Mouse (Mus musculus): Measurements from ENCODE around the gene Kcne3. TPM values are rescaled to one million over a fixed set of nuclear protein-coding genes. Genes with fewer than 3 reads are reported as not detected.

Gene Kcne3
- polyA plus RNA-seq (2015; fragmentation: Nextera tagmentation; extraction: Ambion mirVana) = 28.9 TPM in 2 replicates

- H3K9ac ChIP-seq (ENCODE audit: low read depth, low read length) = no peak within 1 kb of the TSS
- no peak for TF ChIP-seq CTCF (IDR thresholded peaks at IDR 0.05; ENCODE audit: low read depth)
- no peaks in the 10 kb centered on the region for H3K36me3 ChIP-seq (ENCODE audit: control insufficient read depth, insufficient read depth)
- H3K9me3 ChIP-seq (ENCODE audit: control insufficient read depth) = no peaks in the 10 kb centered on the region
- no peak for ATAC-seq
- no peak within 1 kb of the TSS for H3K4me3 ChIP-seq (ENCODE audit: low read depth, low read length)
- H3K27ac ChIP-seq (ENCODE audit: low read depth, low read length) = no peak within 1 kb of the TSS
- H3K4me2 ChIP-seq (replicated peaks; ENCODE audit: low read depth) = no peak within 1 kb of the TSS
- WGBS = 82% methylated on average over 3 of the region's 3 CpGs
- H3K4me1 ChIP-seq (replicated peaks; ENCODE audit: control insufficient read depth, insufficient read depth, low read length) = no peaks in the 10 kb centered on the region
- H3K27me3 ChIP-seq (replicated peaks; ENCODE audit: control insufficient read depth, insufficient read depth, low read length) = no peaks in the 10 kb centered on the region
Observed at GRCm38 (mm10) chr7:100176269-100176668, at the start of gene Kcne3. Kcne3 (plus strand) TSS chr7:100176502.

- TF ChIP-seq CTCF (IDR thresholded peaks at IDR 0.05; ENCODE audit: low read depth) = no peak
- ATAC-seq = no peak
- Histone ChIP-seq H3K9ac (ENCODE audit: low read depth, low read length) (no peak overlapping the region), H3K9me3 (ENCODE audit: control insufficient read depth) (no peaks in the 10 kb centered on the region), H3K27me3 (replicated peaks; ENCODE audit: control insufficient read depth, insufficient read depth, low read length) (no peaks in the 10 kb centered on the region), H3K27ac (ENCODE audit: low read depth, low read length) (no peak overlapping the region), H3K4me1 (replicated peaks; ENCODE audit: control insufficient read depth, insufficient read depth, low read length) (no peaks in the 10 kb centered on the region), H3K36me3 (ENCODE audit: control insufficient read depth, insufficient read depth) (no peaks in the 10 kb centered on the region), H3K4me2 (replicated peaks; ENCODE audit: low read depth) (no peak overlapping the region), H3K4me3 (ENCODE audit: low read depth, low read length) (no peak overlapping the region)
- WGBS = 50% methylated on average over 7 of the region's 7 CpGs
Observed at GRCm38 (mm10) chr7:100126514-100126913, 49.8 kb upstream of the Kcne3 start.

DNA sequence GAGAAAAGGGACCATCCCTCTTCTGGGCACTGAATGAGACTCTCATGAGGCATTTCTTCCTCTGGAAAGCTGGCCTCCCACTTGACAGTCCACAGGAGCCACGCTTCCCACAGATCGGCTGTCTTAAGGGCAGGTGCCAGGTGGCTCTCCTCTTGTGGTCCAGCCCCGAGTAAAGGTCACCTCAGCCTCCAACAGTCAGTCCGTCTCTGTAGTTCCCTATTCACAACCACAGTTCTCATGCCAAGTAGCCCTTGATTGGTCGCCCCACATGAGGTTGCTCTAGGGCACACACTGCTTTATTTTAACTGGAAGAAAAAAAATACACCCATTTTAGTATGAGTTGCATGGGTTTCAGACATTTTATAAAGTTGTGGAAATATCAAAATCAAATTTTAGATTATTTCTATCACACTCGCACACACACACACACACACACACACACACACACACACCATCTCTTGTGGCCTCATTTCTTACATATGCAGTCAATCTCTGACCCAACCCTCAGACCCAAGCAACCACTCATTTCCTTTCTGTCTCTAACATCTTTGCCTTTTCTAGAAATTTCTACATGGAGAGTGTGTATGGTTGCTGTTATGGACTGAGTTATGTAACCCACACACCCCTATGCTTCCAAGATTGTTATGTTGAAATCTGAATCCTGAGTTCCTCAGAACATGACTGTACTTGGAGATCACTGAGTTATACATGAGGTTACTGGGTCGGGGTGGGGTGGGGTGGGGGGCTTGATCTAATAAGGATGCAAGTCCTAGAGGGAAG, 47.9 kb upstream of the Kcne3 start:
- H3K9me3 ChIP-seq (ENCODE audit: control insufficient read depth) = no peaks in the 10 kb centered on the region
- no peak overlapping the region for H3K4me3 ChIP-seq (ENCODE audit: low read depth, low read length)
- no peak for TF ChIP-seq CTCF (IDR thresholded peaks at IDR 0.05; ENCODE audit: low read depth)
- WGBS = 49% methylated on average over 7 of the region's 7 CpGs
- no peak for ATAC-seq
- H3K36me3 ChIP-seq (ENCODE audit: control insufficient read depth, insufficient read depth) = no peaks in the 10 kb centered on the region
- no peak overlapping the region for H3K9ac ChIP-seq (ENCODE audit: low read depth, low read length)
- no peaks in the 10 kb centered on the region for H3K27me3 ChIP-seq (replicated peaks; ENCODE audit: control insufficient read depth, insufficient read depth, low read length)
- H3K4me2 ChIP-seq (replicated peaks; ENCODE audit: low read depth) = no peak overlapping the region
- H3K4me1 ChIP-seq (replicated peaks; ENCODE audit: control insufficient read depth, insufficient read depth, low read length) = no peaks in the 10 kb centered on the region
- H3K27ac ChIP-seq (ENCODE audit: low read depth, low read length) = no peak overlapping the region

- WGBS = 51% methylated on average over 6 of the region's 6 CpGs
- Histone ChIP-seq H3K36me3 (ENCODE audit: control insufficient read depth, insufficient read depth) (no peaks in the 10 kb centered on the region), H3K27ac (ENCODE audit: low read depth, low read length) (no peak overlapping the region), H3K9me3 (ENCODE audit: control insufficient read depth) (no peaks in the 10 kb centered on the region), H3K4me1 (replicated peaks; ENCODE audit: control insufficient read depth, insufficient read depth, low read length) (no peaks in the 10 kb centered on the region), H3K27me3 (replicated peaks; ENCODE audit: control insufficient read depth, insufficient read depth, low read length) (no peaks in the 10 kb centered on the region), H3K4me3 (ENCODE audit: low read depth, low read length) (no peak overlapping the region), H3K4me2 (replicated peaks; ENCODE audit: low read depth) (no peak overlapping the region), H3K9ac (ENCODE audit: low read depth, low read length) (no peak overlapping the region)
- no peak for ATAC-seq
- no peak for TF ChIP-seq CTCF (IDR thresholded peaks at IDR 0.05; ENCODE audit: low read depth)
Observed at GRCm38 (mm10) chr7:100130592-100130991, 45.7 kb upstream of the Kcne3 start.

GRCm38 (mm10) chr7:100132379-100132778, 43.9 kb upstream of the Kcne3 start:
- H3K27ac ChIP-seq (ENCODE audit: low read depth, low read length) = no peak overlapping the region
- WGBS = 66% methylated on average over 1 of the region's 1 CpGs
- TF ChIP-seq CTCF (IDR thresholded peaks at IDR 0.05; ENCODE audit: low read depth) = no peak
- 0 out of 2 replicates have a peak, but pooled peaks have one; percentile 38 for ATAC-seq
- no peaks in the 10 kb centered on the region for H3K4me1 ChIP-seq (replicated peaks; ENCODE audit: control insufficient read depth, insufficient read depth, low read length)
- H3K4me3 ChIP-seq (ENCODE audit: low read depth, low read length) = no peak overlapping the region
- H3K9me3 ChIP-seq (ENCODE audit: control insufficient read depth) = no peaks in the 10 kb centered on the region
- no peaks in the 10 kb centered on the region for H3K27me3 ChIP-seq (replicated peaks; ENCODE audit: control insufficient read depth, insufficient read depth, low read length)
- H3K4me2 ChIP-seq (replicated peaks; ENCODE audit: low read depth) = no peak overlapping the region
- H3K9ac ChIP-seq (ENCODE audit: low read depth, low read length) = no peak overlapping the region
- no peaks in the 10 kb centered on the region for H3K36me3 ChIP-seq (ENCODE audit: control insufficient read depth, insufficient read depth)

DNA sequence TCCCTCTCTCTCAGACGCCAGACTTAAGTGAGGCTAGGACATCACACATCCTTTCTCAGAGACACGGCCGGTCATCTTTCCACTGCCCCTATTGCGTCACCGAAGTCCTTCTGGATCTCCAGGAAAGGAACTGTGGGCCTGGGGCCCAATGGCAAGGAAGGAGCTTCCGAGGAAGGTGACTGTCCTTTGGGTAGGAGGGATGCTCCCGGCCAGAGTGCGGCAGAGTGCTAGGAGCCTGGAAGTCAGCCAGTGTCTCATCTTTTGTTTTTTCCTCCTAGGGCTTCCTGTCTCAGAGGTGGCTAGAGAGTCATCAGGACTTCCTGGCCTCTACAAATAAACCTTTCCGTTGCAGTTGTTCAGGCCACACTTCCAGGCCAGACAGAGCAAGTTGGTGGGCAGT, 39.3 kb upstream of the Kcne3 start:
- Histone ChIP-seq H3K36me3 (ENCODE audit: control insufficient read depth, insufficient read depth) (no peaks in the 10 kb centered on the region), H3K9ac (ENCODE audit: low read depth, low read length) (no peak overlapping the region), H3K27ac (ENCODE audit: low read depth, low read length) (no peak overlapping the region), H3K4me2 (replicated peaks; ENCODE audit: low read depth) (no peak overlapping the region), H3K4me3 (ENCODE audit: low read depth, low read length) (no peak overlapping the region), H3K27me3 (replicated peaks; ENCODE audit: control insufficient read depth, insufficient read depth, low read length) (no peaks in the 10 kb centered on the region), H3K4me1 (replicated peaks; ENCODE audit: control insufficient read depth, insufficient read depth, low read length) (no peaks in the 10 kb centered on the region), H3K9me3 (ENCODE audit: control insufficient read depth) (no peaks in the 10 kb centered on the region)
- no peak for ATAC-seq
- WGBS = 75% methylated on average over 9 of the region's 9 CpGs
- no peak for TF ChIP-seq CTCF (IDR thresholded peaks at IDR 0.05; ENCODE audit: low read depth)
